Mouse (Mus musculus) G1E (cell line): ENCODE measurements around the gene Rcor3. TPM values are rescaled to one million over a fixed set of nuclear protein-coding genes. Genes with fewer than 3 reads are reported as not detected.

Experiments
- ATAC-seq: 2 replicates; pipeline ENCODE4 v1.8.0; 2016; ENCODE audit warnings: mild to moderate bottlenecking; ENCODE audit not compliant: insufficient number of reproducible peaks, poor library complexity, low FRiP score, severe bottlenecking; ENCODE audit errors: extremely low read depth
- DNase-seq: peaks from one replicate; pipeline ENCODE4 v3.0.0; 2012; ENCODE audit warnings: low spot score
- H3K27me3 ChIP-seq: 2 replicates; pipeline ENCODE4 v1.6.1; 2012; ENCODE audit warnings: mild to moderate bottlenecking, low read length, inconsistent platforms; ENCODE audit not compliant: insufficient read depth
- H3K36me3 ChIP-seq: replicated peaks from 2 replicates; pipeline ENCODE3; 2012; ENCODE audit warnings: mild to moderate bottlenecking, inconsistent platforms
- H3K4me1 ChIP-seq: 2 replicates; pipeline ENCODE4 v1.6.1; 2012; ENCODE audit warnings: low read depth, low read length, inconsistent platforms, mixed read lengths; ENCODE audit not compliant: insufficient read depth
- H3K4me3 ChIP-seq: 2 replicates; pipeline ENCODE4 v1.5.1; 2012; ENCODE audit warnings: low read depth, mild to moderate bottlenecking, inconsistent platforms, low read length, moderate library complexity, mixed read lengths
- H3K9me3 ChIP-seq: replicated peaks from 2 replicates; pipeline ENCODE4 v1.6.1; 2012; ENCODE audit warnings: inconsistent platforms
- CTCF ChIP-seq: IDR thresholded peaks from 2 replicates; pipeline ENCODE4 v1.5.1; 2012; ENCODE audit warnings: low read depth, low read length, inconsistent platforms, mixed read lengths
- GATA1 ChIP-seq: IDR thresholded peaks from 2 replicates; pipeline ENCODE4 v1.6.1; 2012; ENCODE audit warnings: borderline replicate concordance, low read length, inconsistent platforms, mixed read lengths
- GATA2 ChIP-seq: IDR thresholded peaks from 2 replicates; pipeline ENCODE4 v1.6.1; 2012; ENCODE audit warnings: low read depth, low read length, inconsistent platforms, borderline replicate concordance
- POLR2AphosphoS5 ChIP-seq: IDR thresholded peaks from 2 replicates; pipeline ENCODE4 v1.6.1; 2012; ENCODE audit warnings: low read depth, low read length, inconsistent platforms; ENCODE audit not compliant: insufficient replicate concordance
- TAL1 ChIP-seq: conservative IDR thresholded peaks from 2 replicates; pipeline ENCODE4 v1.6.1; 2012; ENCODE audit warnings: low read depth, low read length, inconsistent platforms, mixed read lengths
- polyA plus RNA-seq: library from polyadenylated mRNA; stranded (reverse); fragments of >175 nt; gene quantifications from 2 replicates; pipeline ENCODE4 v1.2.3, GENCODE M21; 2012
- total RNA-seq, 2 experiments: library from RNA; stranded (forward) in 1 of 2; stranded (reverse) in 1 of 2; fragments of 200-1000 nt in 1 of 2; fragments of >200 nt in 1 of 2; fragmentation: Nextera tagmentation in 1 of 2; gene quantifications; 2 replicates each; pipeline ENCODE4 v1.2.3; 2014 to 2017

Rcor3 gene
- total and polyA plus RNA-seq, 3 experiments = 24.2 to 73.9 (median 39.4) TPM

DNA sequence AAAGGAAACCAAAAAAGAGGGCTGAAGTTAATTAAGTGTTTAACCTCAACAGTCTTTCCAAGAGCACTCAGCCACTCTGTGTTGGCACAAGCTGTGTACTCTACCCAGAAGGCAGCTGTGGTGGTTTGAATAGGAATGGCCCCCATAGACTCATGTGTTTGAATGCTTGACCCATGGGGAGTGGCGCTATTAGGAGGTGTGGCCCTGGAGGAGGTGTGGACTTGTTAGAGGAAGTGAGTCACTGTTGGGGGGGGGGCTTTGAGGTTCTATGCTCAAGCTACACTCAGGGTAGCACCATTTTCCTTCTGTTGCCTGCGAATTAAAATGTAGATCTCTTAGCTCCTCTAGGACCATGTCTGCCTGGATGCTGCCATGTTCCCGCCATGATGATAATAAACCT lies 70.9 kb downstream of the Rcor3 start:
- H3K9me3 ChIP-seq = peaks cover 4% of the 10 kb centered on the region
- no peaks in the 10 kb centered on the region for H3K27me3 ChIP-seq
- DNase-seq (no peak), ATAC-seq (no peak)
- H3K4me3 ChIP-seq = no peak overlapping the region
- peaks cover 4% of the 10 kb centered on the region; the same call in 1 of the 2 replicates for H3K4me1 ChIP-seq
- TF ChIP-seq CTCF = no peak
- no peak for TF ChIP-seq POLR2AphosphoS5
- TF ChIP-seq GATA1 = no peak
- TF ChIP-seq GATA2 = no peak
- peaks cover 18% of the 10 kb centered on the region for H3K36me3 ChIP-seq

DNA sequence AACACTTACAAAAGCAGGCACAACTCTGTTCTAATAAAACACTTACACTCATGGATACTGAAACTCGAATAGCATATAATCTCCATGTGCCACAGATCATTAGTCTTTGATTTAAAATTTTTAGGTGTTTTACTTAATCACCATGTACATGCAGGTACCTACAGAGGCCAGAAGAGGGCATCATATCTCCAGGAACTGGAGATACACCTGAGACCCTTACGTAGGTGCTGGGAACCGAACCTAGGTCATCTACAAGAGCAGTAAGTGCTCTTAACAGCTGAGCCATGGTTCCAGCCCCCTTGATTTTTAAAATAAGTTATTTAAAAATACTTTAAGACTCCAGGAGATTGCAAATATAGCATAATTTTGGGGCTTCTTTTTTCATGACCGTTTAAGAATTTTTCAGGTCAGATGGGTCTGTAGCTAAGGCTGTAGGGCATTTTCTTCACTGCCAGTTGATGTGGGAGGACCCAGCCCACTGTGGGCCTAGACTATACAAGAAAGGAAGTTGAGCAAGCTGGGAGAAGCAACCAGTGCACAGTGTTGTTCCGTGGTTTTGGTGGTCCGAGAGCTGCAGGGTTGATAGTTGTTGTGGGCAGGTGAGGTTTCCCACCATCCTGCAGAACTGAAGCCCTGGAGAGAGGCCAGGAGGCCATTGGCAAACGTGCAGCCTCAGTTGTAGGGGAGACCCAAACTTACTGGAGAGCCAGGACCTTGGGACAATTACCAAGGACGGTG lies 74.5 kb downstream of the Rcor3 start:
- peaks cover 3% of the 10 kb centered on the region; the same call in 1 of the 2 replicates for H3K4me1 ChIP-seq
- DNase-seq (no peak), ATAC-seq (no peak)
- no peak for TF ChIP-seq TAL1
- H3K4me3 ChIP-seq = no peak overlapping the region
- peaks cover 4% of the 10 kb centered on the region for H3K9me3 ChIP-seq
- peaks cover 19% of the 10 kb centered on the region for H3K36me3 ChIP-seq
- H3K27me3 ChIP-seq = no peaks in the 10 kb centered on the region

DNA sequence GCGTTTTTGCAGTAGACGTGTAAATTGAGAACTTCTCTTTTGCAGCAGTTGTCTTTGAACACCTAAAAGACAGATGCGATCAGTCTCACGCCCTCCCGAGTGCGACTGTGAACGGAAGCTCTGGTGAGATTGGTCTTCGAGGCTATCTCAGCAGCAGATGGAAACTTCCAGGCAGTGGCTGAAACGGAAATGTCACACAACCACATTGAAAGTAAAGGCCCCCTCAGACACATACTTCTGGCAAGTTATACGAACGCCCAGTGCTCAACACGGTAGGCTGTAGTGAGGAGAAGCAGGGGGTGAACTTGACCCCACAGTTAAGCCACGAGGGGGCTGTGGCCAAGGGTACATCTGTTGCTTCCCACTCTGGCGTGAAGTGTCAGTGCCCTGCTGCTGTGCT lies 75.2 kb downstream of the Rcor3 start:
- TF ChIP-seq CTCF (no peak), GATA2 (no peak), GATA1 (no peak), TAL1 (no peak), POLR2AphosphoS5 (no peak)
- Histone ChIP-seq H3K4me3 (no peak overlapping the region), H3K4me1 (no peaks in the 10 kb centered on the region), H3K27me3 (no peaks in the 10 kb centered on the region), H3K9me3 (peaks cover 4% of the 10 kb centered on the region), H3K36me3 (peaks cover 19% of the 10 kb centered on the region)
- DNase-seq (no peak), ATAC-seq (no peak)

DNA sequence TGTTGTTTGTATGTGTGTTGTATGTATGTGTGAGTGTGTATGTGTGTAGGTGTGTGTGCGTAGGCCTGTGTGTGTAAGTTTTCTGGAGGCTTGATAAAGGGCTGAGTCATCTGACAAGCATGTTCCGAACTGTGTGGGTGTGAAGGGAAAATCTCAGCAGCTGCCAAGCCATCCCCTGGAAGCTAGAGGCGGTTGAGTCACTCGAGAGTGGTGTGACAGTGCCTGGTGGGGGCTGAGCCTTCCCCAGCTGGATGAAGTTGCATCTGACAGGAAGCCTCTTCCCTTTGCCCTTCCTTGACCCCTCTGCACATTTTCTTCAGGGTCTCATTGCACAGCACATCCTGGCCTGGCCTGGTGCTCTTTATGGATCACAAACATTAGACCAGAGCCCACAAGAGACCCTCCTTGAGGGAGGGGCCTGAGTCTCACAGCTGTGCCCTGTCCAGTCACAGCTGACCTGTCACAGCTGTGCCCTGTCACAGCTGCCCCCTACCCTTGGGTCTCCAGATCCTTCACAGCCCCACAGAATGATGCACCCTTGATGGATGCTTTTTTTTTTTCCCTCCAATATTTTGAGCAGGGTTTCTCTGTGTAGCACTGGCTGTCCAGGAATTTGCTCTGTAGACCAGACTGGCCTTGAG lies 76.1 kb downstream of the Rcor3 start:
- Histone ChIP-seq H3K4me3 (no peak overlapping the region), H3K27me3 (no peaks in the 10 kb centered on the region), H3K4me1 (no peaks in the 10 kb centered on the region), H3K36me3 (peaks cover 23% of the 10 kb centered on the region), H3K9me3 (peaks cover 4% of the 10 kb centered on the region)
- ATAC-seq (no peak), DNase-seq (no peak)
- TF ChIP-seq CTCF (no peak), GATA2 (no peak), POLR2AphosphoS5 (no peak)

DNA sequence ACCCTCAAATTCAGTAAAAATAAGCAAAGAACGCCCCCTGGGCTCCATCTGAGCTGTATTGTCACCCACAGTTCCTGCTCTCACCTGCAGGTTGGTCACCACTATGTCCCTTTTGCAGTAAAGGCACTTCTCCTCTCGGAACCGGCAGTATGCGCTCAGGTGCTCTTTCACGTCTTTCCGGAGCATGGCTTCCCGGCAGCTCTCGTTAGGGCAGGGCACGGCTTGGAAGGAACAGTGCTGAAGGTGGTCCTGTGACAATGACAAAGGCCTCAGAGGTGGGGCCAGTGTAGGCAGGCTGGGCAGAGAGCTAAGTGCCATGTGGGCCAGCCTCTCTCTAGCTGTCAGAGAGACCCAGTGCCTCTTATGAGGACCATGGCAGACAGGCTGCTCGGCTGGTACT lies 79.0 kb downstream of the Rcor3 start:
- Histone ChIP-seq H3K36me3 (peaks cover 20% of the 10 kb centered on the region), H3K9me3 (peaks cover 4% of the 10 kb centered on the region), H3K4me1 (no peaks in the 10 kb centered on the region), H3K4me3 (no peak overlapping the region), H3K27me3 (no peaks in the 10 kb centered on the region)
- ATAC-seq (no peak), DNase-seq (no peak)
- no peak for TF ChIP-seq CTCF
- no peak for TF ChIP-seq GATA1
- no peak for TF ChIP-seq TAL1
- TF ChIP-seq POLR2AphosphoS5 = no peak
- no peak for TF ChIP-seq GATA2

DNA sequence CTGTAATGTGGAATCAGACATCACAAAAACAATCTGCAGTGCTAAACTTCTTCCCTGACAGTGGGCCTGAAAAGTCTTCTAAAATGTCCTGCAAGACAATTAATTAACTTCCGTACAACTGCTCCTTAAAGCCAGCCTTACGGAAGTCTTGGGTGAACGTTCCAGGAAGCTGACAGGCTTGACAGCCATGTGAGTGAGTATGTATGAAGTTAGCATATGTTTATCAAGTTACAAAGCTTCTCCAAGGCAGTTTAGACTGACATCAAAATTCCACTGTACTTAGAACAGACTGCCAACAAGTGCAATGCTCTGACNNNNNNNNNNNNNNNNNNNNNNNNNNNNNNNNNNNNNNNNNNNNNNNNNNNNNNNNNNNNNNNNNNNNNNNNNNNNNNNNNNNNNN lies 84.1 kb downstream of the Rcor3 start:
- Histone ChIP-seq H3K4me1 (no peaks in the 10 kb centered on the region), H3K36me3 (peaks cover 6% of the 10 kb centered on the region), H3K27me3 (no peaks in the 10 kb centered on the region), H3K9me3 (no peaks in the 10 kb centered on the region), H3K4me3 (no peak overlapping the region)
- DNase-seq = no peak
- ATAC-seq = no peak
- no peak for TF ChIP-seq POLR2AphosphoS5
- no peak for TF ChIP-seq GATA1
- TF ChIP-seq TAL1 = no peak
- TF ChIP-seq CTCF = no peak
- TF ChIP-seq GATA2 = no peak

DNA sequence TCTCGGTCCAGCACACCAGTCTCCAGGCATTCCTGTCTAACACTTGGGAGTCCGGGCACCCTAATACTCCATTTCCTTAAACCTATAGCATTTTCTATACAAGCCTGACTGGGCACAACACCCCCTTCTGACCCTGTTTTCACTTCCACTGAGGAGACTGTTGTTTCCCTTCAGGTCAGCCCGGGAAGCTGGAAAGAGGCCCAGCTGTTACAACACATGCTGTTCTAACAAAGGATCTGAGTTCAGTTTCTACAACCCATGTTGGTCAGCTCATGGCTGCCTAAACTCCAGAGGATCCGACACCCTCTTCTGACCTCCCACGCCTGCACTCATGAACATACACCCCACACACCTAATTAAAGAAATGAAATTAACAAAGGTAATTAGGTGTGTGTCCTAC lies 84.9 kb downstream of the Rcor3 start:
- Histone ChIP-seq H3K4me3 (no peak overlapping the region), H3K9me3 (no peaks in the 10 kb centered on the region), H3K36me3 (peaks cover 4% of the 10 kb centered on the region), H3K4me1 (no peaks in the 10 kb centered on the region), H3K27me3 (no peaks in the 10 kb centered on the region)
- no peak for ATAC-seq
- DNase-seq = no peak
- TF ChIP-seq CTCF (no peak), POLR2AphosphoS5 (no peak), GATA2 (no peak), GATA1 (no peak), TAL1 (no peak)
